Mouse (Mus musculus): ENCODE results near the gene Lrch3. TPM values are rescaled to one million over a fixed set of nuclear protein-coding genes. Genes with fewer than 3 reads are reported as not detected.
"Not testable (repeated sequence)": the region's sequence is repeated elsewhere in the genome, so short reads cannot be mapped to it uniquely, and the experiment has no call there.

Lrch3 gene
- total RNA-seq (2021) = 10 to 100 TPM; 30.4 to 43.1 TPM
- long read RNA-seq, experiment 1, partial matches to known transcripts = 2 of 5 reads
- long read RNA-seq, experiment 1, other reads (novel, unspliced or antisense) = 3 of 5 reads
- long read RNA-seq, experiment 2, full-length matches to known transcripts = 6 of 13 reads
- long read RNA-seq, experiment 2, partial matches to known transcripts = 3 of 13 reads
- long read RNA-seq, experiment 2, other reads (novel, unspliced or antisense) = 4 of 13 reads

- DNase-seq = peak; percentile 99
Observed at GRCm38 (mm10) chr16:32913937-32914881, at the start of gene Lrch3. Gene Lrch3 (plus strand): TSS chr16:32914100.

- DNase-seq = no peak
Observed at GRCm38 (mm10) chr16:32865401-32865800, 48.5 kb upstream of the Lrch3 start.

GRCm38 (mm10) chr16:32866713-32867112 is 47.2 kb upstream of the Lrch3 start:
- DNase-seq = no peak

GRCm38 (mm10) chr16:32867919-32868552 is 45.9 kb upstream of the Lrch3 start:
- peak; percentile 93 for DNase-seq

GRCm38 (mm10) chr16:32870231-32870630 is 43.7 kb upstream of the Lrch3 start:
- DNase-seq = no peak

- no peak for DNase-seq
Observed at GRCm38 (mm10) chr16:32873366-32873765, 40.5 kb upstream of the Lrch3 start.

- not testable (repeated sequence) for DNase-seq
Observed at GRCm38 (mm10) chr16:32875281-32875680, 38.6 kb upstream of the Lrch3 start.

GRCm38 (mm10) chr16:32875847-32876246 is 38.1 kb upstream of the Lrch3 start:
- no peak for DNase-seq

- no peak for DNase-seq
Observed at GRCm38 (mm10) chr16:32876831-32877230, 37.1 kb upstream of the Lrch3 start.

- peak; percentile 98 for DNase-seq
Observed at GRCm38 (mm10) chr16:32877343-32878156, 36.4 kb upstream of the Lrch3 start, which contains the start of the genes Fyttd1 and Rubcn. Gene Fyttd1 (plus strand): TSS chr16:32877500. Gene Rubcn (minus strand): TSS chr16:32877766.

GRCm38 (mm10) chr16:32878157-32878598 is 35.7 kb upstream of the Lrch3 start:
- peak; percentile 57 for DNase-seq

- peak; percentile 30 for DNase-seq
Observed at GRCm38 (mm10) chr16:32878972-32879926, 34.7 kb upstream of the Lrch3 start.

- no peak for DNase-seq
Observed at GRCm38 (mm10) chr16:32881538-32881937, 32.4 kb upstream of the Lrch3 start.

GRCm38 (mm10) chr16:32887996-32888395 is 25.9 kb upstream of the Lrch3 start:
- DNase-seq = no peak

GRCm38 (mm10) chr16:32889881-32890280 is 24.0 kb upstream of the Lrch3 start:
- no peak for DNase-seq

- DNase-seq = no peak
Observed at GRCm38 (mm10) chr16:32896126-32896525, 17.8 kb upstream of the Lrch3 start.

GRCm38 (mm10) chr16:32901360-32902050 is 12.4 kb upstream of the Lrch3 start:
- no peak for DNase-seq

- DNase-seq = no peak
Observed at GRCm38 (mm10) chr16:32902051-32902428, 11.9 kb upstream of the Lrch3 start.

- no peak for DNase-seq
Observed at GRCm38 (mm10) chr16:32906186-32906585, 7.7 kb upstream of the Lrch3 start.

GRCm38 (mm10) chr16:32906727-32907126 is 7.2 kb upstream of the Lrch3 start:
- DNase-seq = peak; percentile 57
